Mouse (Mus musculus): ENCODE data around the gene Pla2g1b. TPM values are rescaled to one million over a fixed set of nuclear protein-coding genes. Genes with fewer than 3 reads are reported as not detected.

The Pla2g1b gene
- polyA plus RNA-seq, 1 experiment: not detected

GRCm38 (mm10) chr5:115490638-115491000, 24.6 kb downstream of the Pla2g1b start:
- no peak for TF ChIP-seq POLR2A (IDR thresholded peaks at IDR 0.05; ENCODE audit: insufficient read length, low read depth)
- no peak for TF ChIP-seq POLR2AphosphoS2 (IDR thresholded peaks at IDR 0.05; ENCODE audit: insufficient read length, low read depth)
- no peak for TF ChIP-seq E2F4 (IDR thresholded peaks at IDR 0.05; ENCODE audit: insufficient read depth)
- no peak for TF ChIP-seq MYOD1 (IDR thresholded peaks at IDR 0.05; ENCODE audit: control insufficient read depth in 1 of 3, insufficient read length in 2 of 3, low read depth in 2 of 3)
- no peak for TF ChIP-seq TCF12 (IDR thresholded peaks at IDR 0.05; ENCODE audit: insufficient read depth, poor library complexity, severe bottlenecking)
- TF ChIP-seq MYOG (IDR thresholded peaks at IDR 0.05; ENCODE audit: control insufficient read depth in 1 of 3, insufficient read depth in 1 of 3, insufficient read length in 2 of 3, low read depth in 2 of 3): no peak
- TF ChIP-seq USF1 (IDR thresholded peaks at IDR 0.05; ENCODE audit: low read depth): no peak
- no peak for TF ChIP-seq TCF3 (IDR thresholded peaks at IDR 0.05; ENCODE audit: insufficient read length, low read depth)
- no peak for TF ChIP-seq SRF (IDR thresholded peaks at IDR 0.05; ENCODE audit: control insufficient read depth, insufficient read length, low read depth)
- TF ChIP-seq MAX (IDR thresholded peaks at IDR 0.05; ENCODE audit: low read depth): no peak
- no peak for TF ChIP-seq CEBPB (IDR thresholded peaks at IDR 0.05; ENCODE audit: insufficient read depth, poor library complexity, severe bottlenecking)
- H3K4me3 ChIP-seq: peak overlapping the region; percentile 17
- H3K27me3 ChIP-seq (ENCODE audit: control insufficient read depth, insufficient read depth, insufficient read length): no peaks in the 10 kb centered on the region
- H3K4me2 ChIP-seq (ENCODE audit: low read depth): peak overlapping the region; percentile 81
- no peaks in the 10 kb centered on the region for H3K79me2 ChIP-seq (ENCODE audit: control insufficient read depth, insufficient read depth)
- peak overlapping the region; percentile 42 for H3ac ChIP-seq (ENCODE audit: control insufficient read depth, insufficient read length)
- no peaks in the 10 kb centered on the region for H3K36me3 ChIP-seq (ENCODE audit: control insufficient read depth, insufficient read depth)

GRCm38 (mm10) chr5:115491076-115491475, 25.0 kb downstream of the Pla2g1b start:
- Histone ChIP-seq H3K27me3 (ENCODE audit: control insufficient read depth, insufficient read depth, insufficient read length) (no peaks in the 10 kb centered on the region), H3K79me2 (ENCODE audit: control insufficient read depth, insufficient read depth) (no peaks in the 10 kb centered on the region), H3ac (ENCODE audit: control insufficient read depth, insufficient read length) (no peak overlapping the region), H3K36me3 (ENCODE audit: control insufficient read depth, insufficient read depth) (no peaks in the 10 kb centered on the region), H3K4me2 (ENCODE audit: low read depth) (peak overlapping the region; percentile 81), H3K4me3 (peak overlapping the region; percentile 17)
- TF ChIP-seq POLR2AphosphoS2 (IDR thresholded peaks at IDR 0.05; ENCODE audit: insufficient read length, low read depth): no peak
- TF ChIP-seq MYOD1 (IDR thresholded peaks at IDR 0.05; ENCODE audit: control insufficient read depth in 1 of 3, insufficient read length in 2 of 3, low read depth in 2 of 3): no peak
- no peak for TF ChIP-seq TCF3 (IDR thresholded peaks at IDR 0.05; ENCODE audit: insufficient read length, low read depth)
- no peak for TF ChIP-seq E2F4 (IDR thresholded peaks at IDR 0.05; ENCODE audit: insufficient read depth)
- no peak for TF ChIP-seq POLR2A (IDR thresholded peaks at IDR 0.05; ENCODE audit: insufficient read length, low read depth)
- no peak for TF ChIP-seq USF1 (IDR thresholded peaks at IDR 0.05; ENCODE audit: low read depth)
- TF ChIP-seq CEBPB (IDR thresholded peaks at IDR 0.05; ENCODE audit: insufficient read depth, poor library complexity, severe bottlenecking): no peak
- no peak for TF ChIP-seq TCF12 (IDR thresholded peaks at IDR 0.05; ENCODE audit: insufficient read depth, poor library complexity, severe bottlenecking)
- TF ChIP-seq SRF (IDR thresholded peaks at IDR 0.05; ENCODE audit: control insufficient read depth, insufficient read length, low read depth): no peak
- TF ChIP-seq MAX (IDR thresholded peaks at IDR 0.05; ENCODE audit: low read depth): no peak
- TF ChIP-seq REST (IDR thresholded peaks at IDR 0.05; ENCODE audit: insufficient read depth, insufficient read length): no peak
- TF ChIP-seq MYOG (IDR thresholded peaks at IDR 0.05; ENCODE audit: control insufficient read depth in 1 of 3, insufficient read depth in 1 of 3, insufficient read length in 2 of 3, low read depth in 2 of 3): no peak

DNA sequence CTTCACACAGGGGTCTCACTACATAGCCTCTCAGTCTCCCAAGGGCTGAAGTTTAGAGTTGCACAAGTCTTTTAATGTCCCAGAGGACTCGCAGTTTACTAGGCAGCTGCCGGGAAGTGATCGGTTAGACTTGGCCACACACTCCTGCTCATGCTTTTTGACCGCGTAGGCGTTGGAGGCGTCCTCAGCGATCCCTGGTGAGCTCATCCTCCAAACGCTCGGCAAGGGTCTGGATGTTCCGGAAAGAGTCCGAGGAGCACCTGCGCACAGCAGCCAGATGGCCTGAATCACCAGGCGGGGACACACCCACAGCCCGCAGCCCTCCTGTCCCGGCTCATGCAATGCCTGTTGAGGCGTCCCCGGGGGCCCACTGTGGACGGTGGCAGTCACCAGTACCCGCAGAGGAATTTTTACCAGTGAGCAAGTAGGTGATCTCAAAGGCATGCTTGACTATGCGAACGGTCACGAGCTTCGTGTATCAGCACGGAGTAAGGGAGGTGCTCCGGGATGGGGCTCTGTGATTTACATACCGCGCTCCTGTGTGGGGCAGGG, 25.8 kb downstream of the Pla2g1b start:
- Histone ChIP-seq H3K4me3 (peak overlapping the region; percentile 17), H3K79me2 (ENCODE audit: control insufficient read depth, insufficient read depth) (no peaks in the 10 kb centered on the region), H3K27me3 (ENCODE audit: control insufficient read depth, insufficient read depth, insufficient read length) (no peaks in the 10 kb centered on the region), H3K36me3 (ENCODE audit: control insufficient read depth, insufficient read depth) (no peaks in the 10 kb centered on the region), H3ac (ENCODE audit: control insufficient read depth, insufficient read length) (no peak overlapping the region), H3K4me2 (ENCODE audit: low read depth) (peak overlapping the region; percentile 81)
- peak; percentile 85 for TF ChIP-seq TCF12 (IDR thresholded peaks at IDR 0.05; ENCODE audit: insufficient read depth, poor library complexity, severe bottlenecking)
- no peak for TF ChIP-seq E2F4 (IDR thresholded peaks at IDR 0.05; ENCODE audit: insufficient read depth)
- no peak for TF ChIP-seq MAX (IDR thresholded peaks at IDR 0.05; ENCODE audit: low read depth)
- TF ChIP-seq POLR2A (IDR thresholded peaks at IDR 0.05; ENCODE audit: insufficient read length, low read depth): peak; percentile 62
- TF ChIP-seq USF1 (IDR thresholded peaks at IDR 0.05; ENCODE audit: low read depth): no peak
- TF ChIP-seq CEBPB (IDR thresholded peaks at IDR 0.05; ENCODE audit: insufficient read depth, poor library complexity, severe bottlenecking): peak; percentile 79
- peak in 2 of 3 experiments; percentile 93 to 95 for TF ChIP-seq MYOD1 (IDR thresholded peaks at IDR 0.05; ENCODE audit: control insufficient read depth in 1 of 3, insufficient read length in 2 of 3, low read depth in 2 of 3)
- TF ChIP-seq MYOG (IDR thresholded peaks at IDR 0.05; ENCODE audit: control insufficient read depth in 1 of 3, insufficient read depth in 1 of 3, insufficient read length in 2 of 3, low read depth in 2 of 3): peak; percentile 55 to 98 (median 94)
- peak; percentile 10 for TF ChIP-seq POLR2AphosphoS2 (IDR thresholded peaks at IDR 0.05; ENCODE audit: insufficient read length, low read depth)
- peak; percentile 88 for TF ChIP-seq TCF3 (IDR thresholded peaks at IDR 0.05; ENCODE audit: insufficient read length, low read depth)
- no peak for TF ChIP-seq REST (IDR thresholded peaks at IDR 0.05; ENCODE audit: insufficient read depth, insufficient read length)
- no peak for TF ChIP-seq SRF (IDR thresholded peaks at IDR 0.05; ENCODE audit: control insufficient read depth, insufficient read length, low read depth)

- H3K4me2 ChIP-seq (ENCODE audit: low read depth): peak overlapping the region; percentile 81
- H3ac ChIP-seq (ENCODE audit: control insufficient read depth, insufficient read length): no peak overlapping the region
- TF ChIP-seq REST (IDR thresholded peaks at IDR 0.05; ENCODE audit: insufficient read depth, insufficient read length): no peak
- no peak for TF ChIP-seq TCF3 (IDR thresholded peaks at IDR 0.05; ENCODE audit: insufficient read length, low read depth)
- no peak for TF ChIP-seq SRF (IDR thresholded peaks at IDR 0.05; ENCODE audit: control insufficient read depth, insufficient read length, low read depth)
- TF ChIP-seq CEBPB (IDR thresholded peaks at IDR 0.05; ENCODE audit: insufficient read depth, poor library complexity, severe bottlenecking): peak; percentile 52; the same call in 1 of the 2 replicates
- no peak for TF ChIP-seq MYOG (IDR thresholded peaks at IDR 0.05; ENCODE audit: control insufficient read depth in 1 of 3, insufficient read depth in 1 of 3, insufficient read length in 2 of 3, low read depth in 2 of 3)
- no peak for TF ChIP-seq MYOD1 (IDR thresholded peaks at IDR 0.05; ENCODE audit: control insufficient read depth in 1 of 3, insufficient read length in 2 of 3, low read depth in 2 of 3)
- no peak for TF ChIP-seq E2F4 (IDR thresholded peaks at IDR 0.05; ENCODE audit: insufficient read depth)
- TF ChIP-seq MAX (IDR thresholded peaks at IDR 0.05; ENCODE audit: low read depth): peak; percentile 50
- no peak for TF ChIP-seq POLR2A (IDR thresholded peaks at IDR 0.05; ENCODE audit: insufficient read length, low read depth)
- TF ChIP-seq TCF12 (IDR thresholded peaks at IDR 0.05; ENCODE audit: insufficient read depth, poor library complexity, severe bottlenecking): no peak
- no peak for TF ChIP-seq POLR2AphosphoS2 (IDR thresholded peaks at IDR 0.05; ENCODE audit: insufficient read length, low read depth)
- H3K4me3 ChIP-seq: peak overlapping the region; percentile 17
- no peaks in the 10 kb centered on the region for H3K79me2 ChIP-seq (ENCODE audit: control insufficient read depth, insufficient read depth)
- no peaks in the 10 kb centered on the region for H3K36me3 ChIP-seq (ENCODE audit: control insufficient read depth, insufficient read depth)
- H3K27me3 ChIP-seq (ENCODE audit: control insufficient read depth, insufficient read depth, insufficient read length): no peaks in the 10 kb centered on the region
These were observed 26.8 kb downstream of the Pla2g1b start for GRCm38 (mm10) chr5:115492711-115493335.
